Mouse (Mus musculus): Measurements from ENCODE around the gene Mapk11. TPM values are rescaled to one million over a fixed set of nuclear protein-coding genes. Genes with fewer than 3 reads are reported as not detected.

Mapk11 gene
- polyA plus RNA-seq, 1 experiment = 0.29 TPM

DNA sequence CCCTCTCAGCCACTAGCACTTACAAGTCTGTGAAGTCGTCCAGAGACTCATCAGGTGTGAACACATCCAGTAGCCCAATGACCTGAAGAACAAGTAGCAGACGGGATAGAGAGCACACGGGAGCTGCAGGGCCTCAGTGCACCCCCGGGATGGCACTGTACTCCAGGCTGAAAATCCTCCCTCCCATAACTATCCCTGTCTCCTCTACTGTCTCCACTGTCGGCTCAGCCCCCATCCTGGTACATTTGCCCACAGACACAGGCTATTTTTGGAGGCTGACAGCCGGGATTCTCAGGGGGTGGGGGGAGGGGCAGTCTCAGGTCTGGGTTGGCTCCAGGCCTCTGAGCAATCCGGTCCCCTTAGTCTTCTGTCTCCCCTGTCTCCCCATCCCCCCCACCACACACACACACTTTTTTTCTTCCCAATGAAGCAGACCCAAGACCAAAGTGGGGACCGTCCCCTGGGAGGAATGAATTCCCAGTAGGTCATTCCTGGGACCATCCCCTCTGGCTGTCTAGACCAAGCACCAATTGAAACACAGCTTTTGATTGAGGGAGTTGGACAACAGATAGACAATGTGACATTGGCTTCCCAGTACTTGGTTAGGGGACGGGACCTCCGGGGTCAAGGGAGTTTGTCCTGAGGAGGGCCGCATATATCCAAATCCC lies 11.9 kb downstream of the Mapk11 start:
- H3K4me1 ChIP-seq = peaks cover 16% of the 10 kb centered on the region
- H3K36me3 ChIP-seq (replicated peaks; ENCODE audit: low read length) = no peaks in the 10 kb centered on the region
- TF ChIP-seq GATA1 (IDR thresholded peaks at IDR 0.05; ENCODE audit: borderline replicate concordance, low read length) (no peak), FLI1 (IDR thresholded peaks at IDR 0.05; ENCODE audit: low read length) (no peak)
- no peak overlapping the region for H3K4me3 ChIP-seq (replicated peaks)
- H3K27me3 ChIP-seq (replicated peaks) = peaks cover 89% of the 10 kb centered on the region
- H3K9me3 ChIP-seq = peaks cover 7% of the 10 kb centered on the region; the same call in 1 of the 2 replicates

DNA sequence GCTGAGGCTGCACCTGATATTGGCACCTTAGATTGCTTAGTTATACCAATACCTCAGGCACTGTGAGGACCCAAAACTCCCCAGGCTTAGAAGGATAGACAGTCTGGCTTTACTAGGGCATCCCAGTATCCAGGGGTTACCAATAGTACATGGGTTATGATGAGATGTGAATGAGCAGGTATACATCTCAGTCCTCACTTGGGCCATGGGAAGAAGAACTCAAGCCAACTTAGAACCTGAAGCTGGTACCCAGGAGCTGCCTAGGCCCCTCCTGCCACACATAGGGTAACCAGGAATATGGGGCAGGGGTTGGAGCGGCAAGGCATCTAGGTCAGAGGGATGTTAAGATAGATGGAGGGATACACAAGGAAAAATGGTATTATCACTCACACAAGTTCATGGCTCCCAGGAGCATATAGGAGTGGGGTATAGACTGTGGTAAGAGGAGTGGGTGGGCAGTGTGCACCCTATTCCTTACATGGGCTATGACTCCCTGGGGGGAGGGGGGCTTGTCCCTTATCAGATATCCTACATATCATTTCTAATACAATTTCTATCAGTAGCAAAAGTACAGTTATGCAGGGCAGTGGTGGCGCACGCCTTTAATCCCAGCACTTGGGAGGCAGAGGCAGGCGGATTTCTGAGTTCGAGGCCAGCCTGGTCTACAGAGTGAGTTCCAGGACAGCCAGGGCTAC lies 12.8 kb downstream of the Mapk11 start:
- Histone ChIP-seq H3K27me3 (replicated peaks) (peaks cover 89% of the 10 kb centered on the region), H3K4me3 (replicated peaks) (no peak overlapping the region), H3K9me3 (peaks cover 9% of the 10 kb centered on the region; the same call in 1 of the 2 replicates), H3K4me1 (peaks cover 23% of the 10 kb centered on the region), H3K36me3 (replicated peaks; ENCODE audit: low read length) (no peaks in the 10 kb centered on the region)
- TF ChIP-seq GATA1 (IDR thresholded peaks at IDR 0.05; ENCODE audit: borderline replicate concordance, low read length) (no peak), FLI1 (IDR thresholded peaks at IDR 0.05; ENCODE audit: low read length) (no peak)

DNA sequence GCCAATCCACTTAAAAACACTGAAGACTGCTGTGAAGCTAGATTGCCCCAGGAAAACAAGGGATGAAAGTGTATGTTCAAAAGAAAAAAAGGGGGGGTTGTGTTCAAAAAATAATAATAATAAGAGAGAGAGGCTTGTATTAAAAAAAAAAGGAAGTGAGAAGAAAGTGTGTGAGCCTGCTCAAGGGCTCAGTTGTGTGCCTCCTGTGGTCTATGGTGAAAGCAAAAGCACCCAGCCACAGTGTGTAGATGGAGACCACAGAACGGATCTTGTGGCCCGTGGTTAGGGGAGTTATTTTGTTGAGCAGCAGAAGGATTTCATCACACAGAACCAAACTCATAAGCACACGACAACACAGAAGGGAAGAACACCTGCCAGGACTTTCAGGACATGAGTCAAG lies 18.1 kb downstream of the Mapk11 start:
- Histone ChIP-seq H3K27me3 (replicated peaks) (peaks cover 57% of the 10 kb centered on the region), H3K4me1 (peaks cover 53% of the 10 kb centered on the region), H3K9me3 (peaks cover 9% of the 10 kb centered on the region; the same call in 1 of the 2 replicates), H3K36me3 (replicated peaks; ENCODE audit: low read length) (peaks cover 5% of the 10 kb centered on the region), H3K4me3 (replicated peaks) (no peak overlapping the region)
- TF ChIP-seq FLI1 (IDR thresholded peaks at IDR 0.05; ENCODE audit: low read length) (no peak), GATA1 (IDR thresholded peaks at IDR 0.05; ENCODE audit: borderline replicate concordance, low read length) (no peak)

DNA sequence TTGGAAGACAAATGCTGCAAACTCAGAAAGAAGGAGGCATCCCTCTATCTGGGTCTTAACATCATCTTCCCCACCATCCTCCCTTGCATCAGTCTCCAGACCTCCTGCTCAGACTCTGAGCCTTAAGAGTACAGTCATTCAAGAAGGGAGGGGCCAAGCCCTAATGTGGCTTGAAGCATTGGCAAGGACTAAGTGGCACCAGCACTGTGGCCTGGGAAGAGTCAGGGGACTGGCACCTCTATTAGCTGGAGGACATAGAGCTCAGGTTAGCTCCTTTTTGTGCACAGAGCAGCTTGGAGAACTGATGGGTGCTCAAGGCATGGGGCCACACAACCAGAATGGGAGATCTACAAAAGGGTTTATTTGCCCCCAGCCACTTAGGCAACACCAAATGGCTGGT lies 19.2 kb downstream of the Mapk11 start:
- Histone ChIP-seq H3K36me3 (replicated peaks; ENCODE audit: low read length) (peaks cover 14% of the 10 kb centered on the region), H3K4me1 (peaks cover 53% of the 10 kb centered on the region), H3K27me3 (replicated peaks) (peaks cover 46% of the 10 kb centered on the region), H3K4me3 (replicated peaks) (no peak overlapping the region), H3K9me3 (peaks cover 9% of the 10 kb centered on the region; the same call in 1 of the 2 replicates)
- TF ChIP-seq GATA1 (IDR thresholded peaks at IDR 0.05; ENCODE audit: borderline replicate concordance, low read length) (no peak), FLI1 (IDR thresholded peaks at IDR 0.05; ENCODE audit: low read length) (no peak)

DNA sequence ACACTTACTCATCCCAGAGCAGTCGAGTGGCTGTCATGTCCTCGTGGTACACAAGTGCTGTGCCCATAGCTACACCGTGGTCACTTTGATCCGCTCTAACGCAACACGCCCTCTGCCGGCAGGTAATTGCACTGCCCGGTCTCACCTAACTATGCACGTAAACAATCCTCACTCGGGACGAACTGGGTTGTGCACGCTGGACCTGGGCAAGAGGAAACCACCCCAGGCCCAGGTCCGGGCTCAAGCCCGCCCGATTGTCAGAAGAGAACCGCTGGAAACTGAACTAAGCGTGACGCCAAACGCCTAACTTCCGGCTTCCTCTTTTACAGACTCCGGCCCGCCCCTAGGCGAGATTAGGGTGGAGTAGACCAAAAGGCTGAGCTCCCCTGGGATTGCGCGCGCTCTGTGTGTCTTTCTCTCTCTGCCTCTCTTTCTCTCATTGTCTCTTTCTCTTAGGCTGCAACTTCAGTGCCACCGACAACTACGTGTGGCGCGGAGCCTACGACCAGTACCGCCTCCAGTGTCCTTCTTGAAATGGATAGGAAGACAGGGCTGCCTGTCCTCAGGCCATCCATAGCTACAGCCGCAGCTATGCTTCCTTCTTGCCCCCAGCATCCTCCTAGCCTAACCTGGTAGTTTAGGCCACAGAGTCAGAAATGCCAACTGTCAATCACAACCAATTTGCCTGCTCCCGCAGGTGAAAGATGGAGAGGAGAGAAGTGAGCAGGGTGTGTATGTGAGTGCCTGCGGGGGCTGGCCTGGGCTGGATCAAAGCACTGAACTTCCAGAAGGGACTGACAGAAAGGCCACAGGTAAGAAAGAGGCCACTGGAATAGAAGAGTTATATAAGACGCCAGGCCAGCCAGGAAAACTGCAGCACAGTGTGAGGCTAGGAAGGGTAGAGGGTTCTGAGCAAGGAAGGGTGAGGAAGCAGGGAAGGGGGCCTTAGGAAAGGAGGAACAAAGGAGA lies 20.8 kb downstream of the Mapk11 start, which contains the start of gene Hdac10:
TSS of gene Hdac10 (minus strand) at position 319 of the 969 bp plus-strand sequence.
- TF ChIP-seq GATA1 (IDR thresholded peaks at IDR 0.05; ENCODE audit: borderline replicate concordance, low read length) (no peak), FLI1 (IDR thresholded peaks at IDR 0.05; ENCODE audit: low read length) (no peak)
- H3K9me3 ChIP-seq = peaks cover 7% of the 10 kb centered on the region; the same call in 1 of the 2 replicates
- H3K27me3 ChIP-seq (replicated peaks) = peaks cover 37% of the 10 kb centered on the region
- H3K36me3 ChIP-seq (replicated peaks; ENCODE audit: low read length) = peaks cover 25% of the 10 kb centered on the region
- peaks cover 60% of the 10 kb centered on the region for H3K4me1 ChIP-seq
- H3K4me3 ChIP-seq (replicated peaks) = peak within 1 kb of the TSS; percentile 97

DNA sequence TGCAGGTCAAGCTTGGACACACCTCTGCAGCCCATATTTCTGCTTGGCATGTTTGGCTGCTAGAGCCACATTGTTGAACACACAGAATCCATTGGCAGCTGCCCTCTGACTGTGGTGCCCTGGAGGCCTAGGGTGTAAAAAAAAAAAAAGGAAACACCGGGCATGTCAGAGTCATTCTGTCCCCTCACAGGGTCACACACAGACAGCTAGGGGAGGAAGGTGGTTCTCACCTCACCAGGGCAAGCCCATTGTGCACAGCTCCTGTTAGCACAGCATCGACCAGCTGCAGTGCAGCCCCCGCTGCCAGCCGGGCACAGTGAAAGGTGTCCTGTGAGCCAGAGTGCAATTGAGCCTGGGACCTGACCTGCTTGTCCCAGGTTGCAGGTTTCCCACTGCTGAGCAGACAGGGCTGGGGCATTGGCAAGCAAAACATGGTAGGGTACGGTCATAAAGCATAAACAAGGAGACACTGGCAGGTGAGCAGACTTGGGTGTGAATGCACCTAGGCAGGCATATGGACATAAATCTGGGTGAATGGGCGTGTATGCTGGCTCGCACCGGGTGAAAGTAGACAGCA lies 22.0 kb downstream of the Mapk11 start:
- Histone ChIP-seq H3K9me3 (0 out of 2 replicates have a peak, but pooled peaks cover 2% of the 10 kb centered on the region), H3K27me3 (replicated peaks) (peaks cover 28% of the 10 kb centered on the region), H3K4me1 (peaks cover 67% of the 10 kb centered on the region), H3K36me3 (replicated peaks; ENCODE audit: low read length) (peaks cover 25% of the 10 kb centered on the region), H3K4me3 (replicated peaks) (peak overlapping the region; percentile 97)
- TF ChIP-seq FLI1 (IDR thresholded peaks at IDR 0.05; ENCODE audit: low read length) (no peak), GATA1 (IDR thresholded peaks at IDR 0.05; ENCODE audit: borderline replicate concordance, low read length) (no peak)

DNA sequence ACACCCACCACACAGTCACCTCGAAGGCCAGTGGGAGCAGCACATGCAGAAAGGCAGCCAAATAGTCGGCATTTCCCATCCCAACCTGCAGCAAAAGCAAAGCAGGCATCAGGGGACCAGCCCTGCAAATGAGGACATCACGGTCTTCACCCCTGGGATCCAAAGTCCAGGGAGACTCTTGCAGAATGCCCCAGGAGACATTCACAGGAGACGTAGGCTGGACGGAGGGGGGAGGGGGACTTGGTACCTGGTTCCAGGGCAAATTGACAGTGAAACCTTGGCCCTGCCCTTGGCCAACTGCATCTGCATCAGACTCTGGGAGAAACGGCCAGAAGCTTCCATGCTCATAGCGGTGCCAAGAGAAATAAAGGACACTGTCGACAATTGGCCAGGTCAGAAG lies 22.8 kb downstream of the Mapk11 start:
- H3K4me3 ChIP-seq (replicated peaks) = no peak overlapping the region
- no peak for TF ChIP-seq FLI1 (IDR thresholded peaks at IDR 0.05; ENCODE audit: low read length)
- no peak for TF ChIP-seq GATA1 (IDR thresholded peaks at IDR 0.05; ENCODE audit: borderline replicate concordance, low read length)
- peaks cover 25% of the 10 kb centered on the region for H3K36me3 ChIP-seq (replicated peaks; ENCODE audit: low read length)
- H3K9me3 ChIP-seq = no peaks in the 10 kb centered on the region
- H3K4me1 ChIP-seq = peaks cover 69% of the 10 kb centered on the region
- peaks cover 19% of the 10 kb centered on the region for H3K27me3 ChIP-seq (replicated peaks)

DNA sequence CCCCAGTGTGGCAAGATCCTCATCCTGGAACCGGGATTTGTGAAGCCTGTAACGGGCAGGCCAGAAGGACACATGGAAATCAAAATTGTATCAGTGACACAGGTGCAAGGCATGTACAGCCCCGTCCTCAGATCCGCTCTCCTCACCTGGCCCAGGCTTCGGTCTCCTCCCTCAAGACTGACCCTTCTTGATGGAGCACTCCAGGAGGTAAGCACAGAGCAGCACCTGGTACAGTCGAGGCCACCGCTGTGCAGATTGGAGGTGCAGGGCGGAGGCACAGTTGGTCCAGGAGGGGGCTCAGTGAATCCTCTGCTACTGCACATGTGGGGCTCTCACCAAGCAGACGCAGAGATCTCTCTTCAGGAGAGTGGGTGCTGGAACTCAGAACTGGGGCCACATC lies 24.1 kb downstream of the Mapk11 start:
- Histone ChIP-seq H3K9me3 (no peaks in the 10 kb centered on the region), H3K27me3 (replicated peaks) (peaks cover 10% of the 10 kb centered on the region), H3K4me1 (peaks cover 66% of the 10 kb centered on the region), H3K4me3 (replicated peaks) (no peak overlapping the region), H3K36me3 (replicated peaks; ENCODE audit: low read length) (peaks cover 31% of the 10 kb centered on the region)
- no peak for TF ChIP-seq FLI1 (IDR thresholded peaks at IDR 0.05; ENCODE audit: low read length)
- TF ChIP-seq GATA1 (IDR thresholded peaks at IDR 0.05; ENCODE audit: borderline replicate concordance, low read length) = no peak

DNA sequence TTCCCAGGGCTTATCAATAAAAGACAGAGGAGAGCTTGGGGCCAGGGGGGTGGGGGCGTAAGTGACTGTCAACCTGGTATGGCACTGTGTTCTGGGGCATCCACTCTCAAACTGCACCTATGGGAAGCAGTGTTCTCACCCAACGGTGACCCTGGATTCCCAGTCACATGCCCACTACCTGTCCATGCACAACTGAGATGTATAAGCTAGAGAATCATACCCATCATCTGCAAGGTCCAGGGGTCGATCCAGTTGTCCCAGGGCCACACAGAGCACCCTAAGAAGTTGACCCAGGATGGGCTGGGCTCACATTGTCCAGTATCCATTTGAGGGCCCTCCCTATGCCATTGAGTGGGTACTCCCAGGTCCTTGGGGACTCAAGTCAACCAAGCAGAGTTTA lies 25.1 kb downstream of the Mapk11 start:
- TF ChIP-seq GATA1 (IDR thresholded peaks at IDR 0.05; ENCODE audit: borderline replicate concordance, low read length) = no peak
- TF ChIP-seq FLI1 (IDR thresholded peaks at IDR 0.05; ENCODE audit: low read length) = no peak
- Histone ChIP-seq H3K27me3 (replicated peaks) (no peaks in the 10 kb centered on the region), H3K4me3 (replicated peaks) (no peak overlapping the region), H3K9me3 (no peaks in the 10 kb centered on the region), H3K4me1 (peaks cover 67% of the 10 kb centered on the region), H3K36me3 (replicated peaks; ENCODE audit: low read length) (peaks cover 41% of the 10 kb centered on the region)

Measured in megakaryocyte, embryonic 14.5 days (primary cell).